Mouse (Mus musculus) olfactory bulb, adult 2 months (tissue): ENCODE measurements around the gene Cbx7.

Experiments
- CTCF ChIP-seq: fragments of 200-500 bp; IDR thresholded peaks from 2 replicates; pipeline ENCODE4 v1.5.1; 2012; ENCODE audit warnings: low read depth, mild to moderate bottlenecking, low read length, moderate library complexity; ENCODE audit not compliant: insufficient read depth
- POLR2A ChIP-seq: fragments of 200-500 bp; IDR thresholded peaks from 2 replicates; pipeline ENCODE4 v1.6.1; 2012; ENCODE audit warnings: mild to moderate bottlenecking, low read depth, low read length, moderate library complexity; ENCODE audit not compliant: insufficient read depth

DNA sequence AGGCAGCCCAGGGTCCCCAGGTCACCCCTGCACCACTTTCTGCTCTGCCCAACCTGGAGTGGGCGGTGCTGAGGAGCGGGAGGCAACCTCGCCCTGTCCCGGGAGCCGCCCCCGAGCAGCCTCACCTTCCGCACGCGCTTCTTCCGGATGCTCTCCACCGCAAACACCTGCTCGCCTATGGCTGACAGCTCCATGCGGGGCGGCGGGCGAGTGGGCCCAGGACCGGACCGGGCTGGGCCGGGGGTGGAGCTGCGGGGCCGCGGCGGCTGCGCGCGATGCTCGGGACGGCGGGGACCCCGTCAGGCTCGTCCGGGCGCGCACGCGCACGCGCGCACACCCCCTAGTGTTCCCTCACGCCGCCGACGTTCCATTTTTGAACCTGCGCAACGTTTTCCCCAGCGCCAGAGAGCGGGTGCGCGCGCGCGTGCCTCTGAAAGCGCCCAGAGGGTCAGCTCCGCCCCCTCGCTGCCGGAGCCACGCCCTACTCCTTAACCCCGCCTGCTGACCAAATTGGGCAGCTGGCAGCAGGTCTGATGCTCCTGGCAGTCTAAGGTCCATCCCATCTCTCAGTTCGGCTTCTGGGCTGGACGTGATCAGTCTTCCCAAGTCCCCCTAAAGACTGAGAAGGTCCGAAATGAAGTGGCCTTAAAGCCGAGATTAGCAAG is 38.5 kb downstream of the Cbx7 start:
- TF ChIP-seq POLR2A (peak; percentile 47; the same call in 1 of the 2 replicates), CTCF (no peak)
